Mouse (Mus musculus): Measurements from ENCODE around the gene Rhoh. TPM values are rescaled to one million over a fixed set of nuclear protein-coding genes. Genes with fewer than 3 reads are reported as not detected.
A peak's percentile ranks its signal among the peaks of the same experiment; 100 is the strongest.

Rhoh gene
- total RNA-seq, 1 experiment = 0.27 TPM

- in situ Hi-C loops (cut with MboI; ENCODE audit: low sequenced_read_pairs in 2 of 2, unreplicated experiment in 2 of 2) = loop anchor here in 1 of 2 experiments (25.0 kb wide), 1 partner anchor 97 kb away; no protein-coding TSS in a partner anchor
Measured at GRCm38 (mm10) chr5:65934783-65935182, 73.8 kb downstream of the Rhoh start, which contains the start of gene Chrna9. TSS of gene Chrna9 (plus strand) at chr5:65934921.

DNA sequence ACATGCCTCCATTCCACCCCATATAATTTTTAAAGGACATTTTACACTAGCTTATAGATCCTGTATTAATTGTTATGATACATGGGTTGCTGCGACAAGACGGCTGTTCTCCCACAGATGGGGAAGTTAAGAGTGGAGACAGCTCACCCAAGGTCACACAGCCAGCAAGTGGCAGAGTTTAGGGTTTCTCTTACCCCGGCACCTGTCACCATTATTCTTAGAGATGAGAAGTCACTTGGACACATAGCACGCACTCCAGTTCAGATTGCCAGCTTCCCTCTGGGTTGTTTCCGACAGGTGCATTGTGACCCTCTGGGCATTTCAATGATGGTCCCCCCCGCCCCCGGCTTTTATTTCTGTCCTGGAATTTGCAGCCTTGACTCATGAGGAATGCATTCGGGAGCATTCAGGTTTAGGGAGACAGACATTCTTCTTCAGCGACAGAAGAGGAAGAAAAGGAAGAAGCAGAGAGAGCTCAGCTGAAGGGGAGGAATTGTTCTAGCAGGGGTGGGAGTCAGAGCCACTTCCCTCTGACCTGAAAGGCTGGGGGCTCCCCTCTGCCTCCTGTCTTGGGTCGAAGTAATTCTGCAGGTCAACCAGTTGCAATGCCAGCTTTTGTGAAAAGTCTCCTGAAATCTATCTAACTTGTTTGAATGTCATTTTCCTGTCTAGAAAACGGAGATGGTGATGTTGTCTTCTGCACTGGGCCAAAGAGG is 76.2 kb downstream of the Rhoh start:
- DNase-seq (ENCODE audit: low read depth, low spot score) = no peak
- in situ Hi-C loops (cut with MboI; ENCODE audit: low sequenced_read_pairs in 2 of 2, unreplicated experiment in 2 of 2) = loop anchor here in 1 of 2 experiments (25.0 kb wide), 1 partner anchor 100 kb away; no protein-coding TSS in a partner anchor
- Histone ChIP-seq H3K36me3 (ENCODE audit: control insufficient read depth, insufficient read depth, low read length, poor library complexity, severe bottlenecking) (no peaks in the 10 kb centered on the region), H3K9me3 (ENCODE audit: control insufficient read depth, insufficient read depth, low read depth, low read length) (no peaks in the 10 kb centered on the region), H3K27ac (ENCODE audit: insufficient read depth, low read depth, low read length, poor library complexity, severe bottlenecking) (no peak overlapping the region), H3K4me3 (ENCODE audit: insufficient read depth in 1 of 2, low read depth in 1 of 2, low read length in 2 of 2, poor library complexity in 1 of 2, severe bottlenecking in 1 of 2) (no peak overlapping the region), H3K4me1 (ENCODE audit: control insufficient read depth in 2 of 2, insufficient read depth in 2 of 2, low read length in 2 of 2, poor library complexity in 1 of 2) (0 out of 4 replicates have a peak, but pooled peaks cover 0 to under 1% of the 10 kb centered on the region in 2 experiments), H3K9ac (ENCODE audit: insufficient read depth, low read depth, low read length, poor library complexity, severe bottlenecking) (no peak overlapping the region)
- TF ChIP-seq MAFK (IDR thresholded peaks at IDR 0.05; ENCODE audit: insufficient read depth, low read depth, low read length) (no peak), CHD2 (IDR thresholded peaks at IDR 0.05; ENCODE audit: low read depth, low read length) (no peak), ZNF384 (IDR thresholded peaks at IDR 0.05; ENCODE audit: low read depth, low read length) (no peak), HCFC1 (IDR thresholded peaks at IDR 0.05; ENCODE audit: borderline replicate concordance, insufficient read depth, low read length) (no peak), ZC3H11A (IDR thresholded peaks at IDR 0.05; ENCODE audit: borderline replicate concordance, low read depth, low read length) (no peak)

More at GRCm38 (mm10) chr5:65934783-65935182, 73.8 kb downstream of the Rhoh start, which contains the start of gene Chrna9:
- Histone ChIP-seq H3K4me3 (ENCODE audit: insufficient read depth in 1 of 2, low read depth in 1 of 2, low read length in 2 of 2, poor library complexity in 1 of 2, severe bottlenecking in 1 of 2) (no peak within 1 kb of the TSS), H3K4me1 (ENCODE audit: control insufficient read depth in 2 of 2, insufficient read depth in 2 of 2, low read length in 2 of 2, poor library complexity in 1 of 2) (no peaks in the 10 kb centered on the region), H3K36me3 (ENCODE audit: control insufficient read depth, insufficient read depth, low read length, poor library complexity, severe bottlenecking) (no peaks in the 10 kb centered on the region), H3K9ac (ENCODE audit: insufficient read depth, low read depth, low read length, poor library complexity, severe bottlenecking) (no peak within 1 kb of the TSS), H3K27ac (ENCODE audit: insufficient read depth, low read depth, low read length, poor library complexity, severe bottlenecking) (no peak within 1 kb of the TSS), H3K9me3 (ENCODE audit: control insufficient read depth, insufficient read depth, low read depth, low read length) (no peaks in the 10 kb centered on the region)
- no peak for TF ChIP-seq ZNF384 (IDR thresholded peaks at IDR 0.05; ENCODE audit: low read depth, low read length)
- TF ChIP-seq CHD2 (IDR thresholded peaks at IDR 0.05; ENCODE audit: low read depth, low read length) = no peak
- TF ChIP-seq MAFK (IDR thresholded peaks at IDR 0.05; ENCODE audit: insufficient read depth, low read depth, low read length) = no peak
- TF ChIP-seq ZC3H11A (IDR thresholded peaks at IDR 0.05; ENCODE audit: borderline replicate concordance, low read depth, low read length) = no peak
- no peak for TF ChIP-seq HCFC1 (IDR thresholded peaks at IDR 0.05; ENCODE audit: borderline replicate concordance, insufficient read depth, low read length)
- DNase-seq (ENCODE audit: low read depth, low spot score) = no peak

DNA sequence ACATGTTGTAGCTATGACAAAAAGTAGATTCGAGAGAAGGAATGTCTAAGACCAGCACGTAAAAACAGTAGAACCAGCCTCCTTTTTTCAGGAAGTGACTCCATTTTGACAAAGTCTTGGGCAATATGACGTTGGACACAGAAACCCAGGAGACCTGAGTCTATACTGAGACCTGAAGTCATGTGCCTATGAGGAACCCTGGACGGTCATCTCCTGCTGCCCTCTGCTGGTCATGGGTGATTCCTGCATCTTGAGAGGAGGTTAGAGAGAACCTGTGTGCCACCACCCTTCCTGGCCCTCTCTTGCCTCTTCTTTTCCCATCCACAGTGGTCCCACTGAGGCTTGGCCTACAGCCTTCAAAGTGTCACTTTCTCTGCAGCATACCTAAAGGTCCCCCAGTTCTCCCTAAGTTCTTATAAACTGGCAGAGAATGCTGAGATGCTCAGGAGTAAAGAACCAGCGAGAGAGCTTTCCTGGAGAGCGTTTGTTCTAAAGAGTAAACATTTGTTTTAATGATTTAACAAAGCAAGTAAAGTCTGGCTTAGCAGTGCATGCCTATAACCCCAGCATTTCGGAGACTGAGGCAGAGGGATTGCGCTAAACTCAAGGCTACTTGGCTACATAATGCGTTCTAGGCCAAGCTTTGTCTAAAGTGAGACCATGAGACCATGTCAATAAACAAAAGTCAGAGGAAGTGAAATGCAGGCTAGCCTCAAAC is 77.1 kb downstream of the Rhoh start:
- in situ Hi-C loops (cut with MboI; ENCODE audit: low sequenced_read_pairs in 2 of 2, unreplicated experiment in 2 of 2) = loop anchor here in 1 of 2 experiments (25.0 kb wide), 1 partner anchor 101 kb away; no protein-coding TSS in a partner anchor
- H3K9me3 ChIP-seq (ENCODE audit: control insufficient read depth, insufficient read depth, low read depth, low read length) = no peaks in the 10 kb centered on the region
- peaks cover 0 to 5% of the 10 kb centered on the region in 2 experiments; a peak in 1 of 4 replicates for H3K4me1 ChIP-seq (ENCODE audit: control insufficient read depth in 2 of 2, insufficient read depth in 2 of 2, low read length in 2 of 2, poor library complexity in 1 of 2)
- TF ChIP-seq MAFK (IDR thresholded peaks at IDR 0.05; ENCODE audit: insufficient read depth, low read depth, low read length) (no peak), ZC3H11A (IDR thresholded peaks at IDR 0.05; ENCODE audit: borderline replicate concordance, low read depth, low read length) (peak; percentile 81)
- no peak overlapping the region for H3K9ac ChIP-seq (ENCODE audit: insufficient read depth, low read depth, low read length, poor library complexity, severe bottlenecking)
- no peaks in the 10 kb centered on the region for H3K36me3 ChIP-seq (ENCODE audit: control insufficient read depth, insufficient read depth, low read length, poor library complexity, severe bottlenecking)
- H3K4me3 ChIP-seq (ENCODE audit: insufficient read depth in 1 of 2, low read depth in 1 of 2, low read length in 2 of 2, poor library complexity in 1 of 2, severe bottlenecking in 1 of 2) = no peak overlapping the region
- DNase-seq (ENCODE audit: low read depth, low spot score) = peak; percentile 84
- H3K27ac ChIP-seq (ENCODE audit: insufficient read depth, low read depth, low read length, poor library complexity, severe bottlenecking) = no peak overlapping the region

- Histone ChIP-seq H3K36me3 (ENCODE audit: control insufficient read depth, insufficient read depth, low read length, poor library complexity, severe bottlenecking) (no peaks in the 10 kb centered on the region), H3K4me3 (ENCODE audit: insufficient read depth in 1 of 2, low read depth in 1 of 2, low read length in 2 of 2, poor library complexity in 1 of 2, severe bottlenecking in 1 of 2) (no peak overlapping the region), H3K9me3 (ENCODE audit: control insufficient read depth, insufficient read depth, low read depth, low read length) (no peaks in the 10 kb centered on the region), H3K9ac (ENCODE audit: insufficient read depth, low read depth, low read length, poor library complexity, severe bottlenecking) (no peak overlapping the region), H3K4me1 (ENCODE audit: control insufficient read depth in 2 of 2, insufficient read depth in 2 of 2, low read length in 2 of 2, poor library complexity in 1 of 2) (peaks cover 0 to 5% of the 10 kb centered on the region in 2 experiments; a peak in 1 of 4 replicates), H3K27ac (ENCODE audit: insufficient read depth, low read depth, low read length, poor library complexity, severe bottlenecking) (no peak overlapping the region)
- in situ Hi-C loops (cut with MboI; ENCODE audit: low sequenced_read_pairs in 2 of 2, unreplicated experiment in 2 of 2) = loop anchor here in 1 of 2 experiments (25.0 kb wide), 1 partner anchor 104 kb away; no protein-coding TSS in a partner anchor
- no peak for DNase-seq (ENCODE audit: low read depth, low spot score)
- TF ChIP-seq ZNF384 (IDR thresholded peaks at IDR 0.05; ENCODE audit: low read depth, low read length) (no peak), MAFK (IDR thresholded peaks at IDR 0.05; ENCODE audit: insufficient read depth, low read depth, low read length) (no peak), ZC3H11A (IDR thresholded peaks at IDR 0.05; ENCODE audit: borderline replicate concordance, low read depth, low read length) (no peak), CHD2 (IDR thresholded peaks at IDR 0.05; ENCODE audit: low read depth, low read length) (no peak), HCFC1 (IDR thresholded peaks at IDR 0.05; ENCODE audit: borderline replicate concordance, insufficient read depth, low read length) (no peak)
Measured at GRCm38 (mm10) chr5:65941145-65941544, 80.1 kb downstream of the Rhoh start.

Other genes starting within 250 kb of the Rhoh start
- gene Pds5a, start 162.9 kb upstream of the Rhoh start, total RNA-seq (2012; rRNA removed) = 138 and 161 TPM in 2 replicates
- gene N4bp2, start 97.7 kb upstream of the Rhoh start, total RNA-seq (2012; rRNA removed) = 21.5 and 23.6 TPM in 2 replicates
- gene Chrna9, start 73.7 kb downstream of the Rhoh start, total RNA-seq (2012; rRNA removed) = 11.2 and 23.5 TPM in 2 replicates
- gene 9130230L23Rik, start 143.1 kb downstream of the Rhoh start, total RNA-seq (2012; rRNA removed) = 0.36 and 0.74 TPM in 2 replicates